Mouse (Mus musculus): ENCODE measurements around the gene Syne1. TPM values are rescaled to one million over a fixed set of nuclear protein-coding genes. Genes with fewer than 3 reads are reported as not detected.
"Not testable (repeated sequence)": the region's sequence is repeated elsewhere in the genome, so short reads cannot be mapped to it uniquely, and the experiment has no call there.

Gene Syne1
- total RNA-seq, 2 experiments from 2014 or later, result 56.2 to 61.6 TPM

- intact Hi-C loops (cut with DNase I), result no loop called here
- no peak for DNase-seq
These were observed 28.4 kb downstream of the Syne1 start for GRCm38 (mm10) chr10:5522904-5523303.

DNA sequence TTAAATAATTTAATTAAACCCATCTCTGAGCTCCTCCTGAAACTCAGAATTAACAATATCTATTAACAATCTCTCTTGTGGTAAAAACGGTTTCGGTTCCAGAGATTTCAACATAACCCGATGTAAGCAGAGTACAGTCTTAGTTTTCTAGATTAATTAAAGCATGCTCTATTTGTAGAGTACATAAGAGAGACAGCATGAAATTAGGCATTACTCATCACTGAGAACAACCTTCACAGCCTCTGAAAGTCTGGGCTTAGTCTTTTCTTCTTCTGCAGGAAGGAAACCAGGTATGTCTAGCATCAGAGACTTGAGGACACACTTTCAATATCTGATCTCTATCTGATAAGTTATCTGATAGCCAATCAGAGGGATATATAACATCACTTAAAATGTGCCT lies 29.0 kb downstream of the Syne1 start:
- intact Hi-C loops (cut with DNase I), result no loop called here
- no peak for DNase-seq

GRCm38 (mm10) chr10:5520695-5521094 lies 30.6 kb downstream of the Syne1 start:
- DNase-seq, result no peak
- intact Hi-C loops (cut with DNase I), result no loop called here

- DNase-seq, result no peak
- intact Hi-C loops (cut with DNase I), result loop anchor here (10.0 kb wide), 1 partner anchor 269 kb away; no protein-coding TSS in a partner anchor
These were observed 36.0 kb downstream of the Syne1 start for GRCm38 (mm10) chr10:5515330-5515729.

DNA sequence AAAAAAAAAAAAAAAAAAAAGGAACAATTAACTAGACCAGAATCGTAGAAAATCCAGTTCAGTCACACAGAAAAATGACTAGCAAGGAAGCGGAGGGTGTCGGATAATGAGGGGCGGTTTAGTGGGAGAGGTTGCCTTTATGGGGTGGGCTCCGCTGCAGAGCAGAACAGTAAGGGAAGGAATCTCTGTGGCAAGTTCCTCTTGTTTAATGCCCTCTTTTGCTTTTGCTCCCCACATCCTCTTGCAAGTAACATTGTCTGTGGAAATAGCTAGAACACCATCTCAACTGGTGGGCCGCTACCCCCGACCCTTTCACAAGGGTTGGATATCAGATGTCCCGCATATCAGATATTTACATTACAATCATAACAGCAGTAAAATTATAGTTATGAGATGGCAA lies 37.1 kb downstream of the Syne1 start:
- intact Hi-C loops (cut with DNase I), result loop anchor here (5.0 to 10.0 kb wide), 2 partner anchors 78 to 271 kb away; partner anchors contain the start of gene Myct1
- DNase-seq, result no peak

- intact Hi-C loops (cut with DNase I), result loop anchor here (2.0 to 10.0 kb wide), 4 partner anchors 43 to 273 kb away; partner anchors contain the start of gene Myct1
- DNase-seq, result peak in 1 of 2 experiments; percentile 37
These were observed 39.0 kb downstream of the Syne1 start for GRCm38 (mm10) chr10:5512285-5512684.

GRCm38 (mm10) chr10:5511403-5511802 lies 39.9 kb downstream of the Syne1 start:
- intact Hi-C loops (cut with DNase I), result loop anchor here (5.0 to 10.0 kb wide), 2 partner anchors 81 to 273 kb away; partner anchors contain the start of gene Myct1
- no peak for DNase-seq

- no peak for DNase-seq
- intact Hi-C loops (cut with DNase I), result no loop called here
These were observed 43.8 kb downstream of the Syne1 start for GRCm38 (mm10) chr10:5507478-5507877.

GRCm38 (mm10) chr10:5504761-5505160 lies 46.5 kb downstream of the Syne1 start:
- DNase-seq, result no peak

GRCm38 (mm10) chr10:5503909-5504308 lies 47.4 kb downstream of the Syne1 start:
- intact Hi-C loops (cut with DNase I), result no loop called here
- no peak for DNase-seq

More at GRCm38 (mm10) chr10:5504761-5505160, 46.5 kb downstream of the Syne1 start:
- intact Hi-C loops (cut with DNase I), result no loop called here

- intact Hi-C loops (cut with DNase I); DNase-seq: not testable (repeated sequence)
These were observed 51.5 kb downstream of the Syne1 start for GRCm38 (mm10) chr10:5499684-5500369.

- intact Hi-C loops (cut with DNase I), result no loop called here
- DNase-seq, result no peak
These were observed 53.4 kb downstream of the Syne1 start for GRCm38 (mm10) chr10:5497859-5498258.

DNA sequence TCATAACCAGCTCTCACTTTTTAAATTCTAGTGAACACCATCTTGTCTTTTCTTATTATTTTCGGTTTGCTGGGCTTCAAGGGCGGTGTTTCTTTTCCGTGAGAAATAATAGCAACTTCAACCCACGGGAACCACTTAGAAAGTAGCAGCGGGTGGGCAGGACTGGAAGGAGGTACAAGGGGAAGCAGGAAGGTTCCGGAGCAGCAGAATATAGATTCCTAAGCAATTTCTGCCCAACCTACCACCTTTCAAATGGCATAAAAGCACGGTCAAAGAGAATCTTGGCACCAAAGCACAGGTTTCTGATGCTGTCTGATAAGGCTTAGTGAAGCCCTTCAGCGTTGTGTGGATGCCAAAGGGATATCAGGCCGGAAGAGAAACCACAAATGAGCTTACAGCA lies 60.2 kb downstream of the Syne1 start:
- intact Hi-C loops (cut with DNase I), result loop anchor here (2.0 kb wide), 1 partner anchor 64 kb away; no protein-coding TSS in a partner anchor
- DNase-seq, result no peak

DNA sequence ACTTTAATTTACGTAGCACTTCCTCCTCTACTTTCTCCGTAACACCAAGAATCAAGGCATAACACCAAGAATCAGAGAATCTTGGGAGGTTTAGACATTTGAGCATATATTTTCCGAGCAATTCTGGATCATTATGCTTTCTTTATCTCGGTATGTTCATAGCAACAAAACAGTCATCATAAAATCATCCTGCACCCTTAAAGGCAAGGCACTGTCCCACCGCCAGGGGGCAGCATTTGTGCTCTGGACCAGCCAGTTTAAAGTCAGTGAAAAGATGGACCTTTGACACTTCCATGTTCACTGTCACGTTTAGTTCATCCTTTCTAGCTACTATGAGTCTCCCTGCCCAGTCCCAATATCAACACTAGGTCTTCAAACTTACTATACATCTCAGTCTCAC lies 61.3 kb downstream of the Syne1 start:
- intact Hi-C loops (cut with DNase I), result loop anchor here (2.0 kb wide), 1 partner anchor 65 kb away; no protein-coding TSS in a partner anchor
- peak in 1 of 2 experiments; percentile 41 for DNase-seq

DNA sequence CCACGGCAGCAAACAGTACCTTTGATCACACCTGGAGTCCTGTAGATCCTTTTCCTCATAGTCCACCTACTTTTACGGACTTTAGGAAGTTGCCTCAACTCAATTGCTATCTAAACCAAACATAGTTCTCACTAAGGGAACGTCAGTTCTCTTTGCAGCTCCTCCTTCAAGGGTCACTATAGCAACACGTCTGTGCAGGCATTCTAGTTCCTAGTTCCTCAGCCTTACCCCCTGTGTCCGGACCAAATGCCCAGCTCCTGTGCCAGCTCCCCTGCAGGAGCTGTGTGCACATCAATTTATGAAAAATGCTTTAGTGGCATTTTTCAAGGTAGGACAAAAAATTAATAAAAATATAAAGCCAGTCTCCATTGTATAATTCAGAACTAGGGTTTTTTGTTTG lies 63.2 kb downstream of the Syne1 start:
- intact Hi-C loops (cut with DNase I), result no loop called here
- DNase-seq, result no peak

- no peak for DNase-seq
- intact Hi-C loops (cut with DNase I), result loop anchor here (2.0 kb wide), 2 partner anchors 74 to 154 kb away; no protein-coding TSS in a partner anchor
These were observed 70.4 kb downstream of the Syne1 start for GRCm38 (mm10) chr10:5480552-5481550.

GRCm38 (mm10) chr10:5480097-5480496 lies 71.2 kb downstream of the Syne1 start:
- intact Hi-C loops (cut with DNase I), result loop anchor here (2.0 kb wide), 2 partner anchors 75 to 155 kb away; no protein-coding TSS in a partner anchor

DNA sequence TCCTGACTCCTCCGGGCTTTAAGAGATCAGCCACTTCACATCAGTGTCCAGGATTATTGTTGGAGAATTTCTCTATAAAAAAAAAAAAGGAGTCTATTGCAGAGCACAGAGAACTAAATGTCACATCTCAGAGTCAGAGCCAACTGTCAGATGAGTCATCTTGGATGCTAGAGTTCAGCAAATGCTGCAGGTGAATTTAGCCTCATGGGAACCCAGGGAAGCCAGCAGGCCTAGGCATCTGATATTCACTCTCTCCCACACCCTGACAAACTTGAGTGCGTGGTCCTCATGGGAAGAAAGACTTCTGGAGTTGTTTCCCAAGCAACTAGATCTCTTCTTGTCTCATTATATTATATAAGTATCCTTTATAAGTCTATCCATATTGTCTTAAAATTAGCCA lies 82.6 kb downstream of the Syne1 start:
- no peak for DNase-seq
- intact Hi-C loops (cut with DNase I), result no loop called here

More at GRCm38 (mm10) chr10:5480097-5480496, 71.2 kb downstream of the Syne1 start:
- DNase-seq, result peak; percentile 30 to 47

DNA sequence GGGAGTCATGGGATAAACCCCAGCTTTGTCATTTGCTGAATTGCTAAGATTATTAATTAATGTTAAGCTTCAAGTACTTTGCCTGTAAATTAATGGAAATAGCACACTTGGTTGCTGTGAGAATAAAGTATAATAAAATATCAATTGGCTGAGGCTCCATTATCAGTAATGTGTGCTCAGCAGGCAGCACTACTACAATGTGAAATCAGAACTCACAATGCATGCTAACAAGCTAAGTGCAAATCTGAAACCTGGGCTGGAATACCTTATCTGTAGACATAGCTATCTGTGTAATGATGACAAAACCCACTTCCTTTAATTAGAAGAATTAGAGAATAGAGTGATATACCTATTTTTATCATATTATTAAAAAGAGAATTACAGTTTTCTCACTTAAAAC lies 97.5 kb downstream of the Syne1 start:
- intact Hi-C loops (cut with DNase I), result no loop called here
- no peak for DNase-seq

DNA sequence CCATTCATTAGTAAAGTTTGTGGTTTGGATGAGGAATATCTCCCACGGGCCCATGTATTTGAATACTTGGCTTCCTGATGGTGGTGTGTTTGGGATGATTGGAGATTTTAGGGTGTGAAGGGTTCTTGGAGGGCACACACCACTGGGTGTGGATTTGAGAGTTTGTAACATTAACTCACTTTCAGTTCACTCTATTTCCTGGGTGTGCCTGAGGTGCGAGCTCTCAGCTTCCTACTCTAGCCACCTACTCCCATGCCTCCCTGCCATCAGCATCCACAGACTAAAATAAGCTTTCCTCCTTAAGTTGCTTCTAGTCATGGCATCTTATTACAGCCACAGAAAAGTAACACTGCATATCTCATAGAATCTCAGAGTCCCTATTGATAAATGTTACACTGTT lies 101.3 kb downstream of the Syne1 start:
- intact Hi-C loops (cut with DNase I), result no loop called here
- DNase-seq, result no peak

Measured in heart, postnatal 36 days (tissue).